Mouse (Mus musculus) cerebellum, adult 11 months (tissue): ENCODE data around the gene Scaf1.

ENCODE experiments used
- DNase-seq: peaks from one replicate; pipeline ENCODE4 v3.0.0; 2022

Gene Scaf1

GRCm38 (mm10) chr7:44953561-44953960 lies 62.6 kb downstream of the Scaf1 start:
- no peak for DNase-seq
